Mouse (Mus musculus) ES-E14 (cell line): ENCODE data around the gene Ncoa7.

Experiments used
- HCFC1 ChIP-seq: IDR thresholded peaks from 2 replicates; pipeline ENCODE4 v1.6.1; 2012; ENCODE audit warnings: low read length, inconsistent platforms, borderline replicate concordance; ENCODE audit not compliant: insufficient read depth
- ZC3H11A ChIP-seq: IDR thresholded peaks from 2 replicates; pipeline ENCODE4 v1.6.1; 2012; ENCODE audit warnings: low read depth, mild to moderate bottlenecking, inconsistent platforms, low read length, borderline replicate concordance
- ZNF384 ChIP-seq: IDR thresholded peaks from 2 replicates; pipeline ENCODE4 v1.6.1; 2012; ENCODE audit warnings: low read depth, low read length, inconsistent platforms

- no peak for TF ChIP-seq ZC3H11A
- TF ChIP-seq HCFC1, result no peak
- TF ChIP-seq ZNF384, result no peak
These were observed 193.5 kb downstream of the Ncoa7 start for GRCm38 (mm10) chr10:30609614-30610013.
